Mouse (Mus musculus): ENCODE measurements around the gene Tes.

The Tes gene

GRCm38 (mm10) chr6:17079304-17079703 is 14.4 kb downstream of the Tes start:
- no peak for DNase-seq (ENCODE audit: low spot score in 2 of 2)

- DNase-seq (ENCODE audit: low spot score in 2 of 2), result no peak
Measured at GRCm38 (mm10) chr6:17079826-17080225, 14.9 kb downstream of the Tes start.

- DNase-seq (ENCODE audit: low spot score in 2 of 2), result no peak
Measured at GRCm38 (mm10) chr6:17082238-17082637, 17.3 kb downstream of the Tes start.

GRCm38 (mm10) chr6:17082800-17083199 is 17.9 kb downstream of the Tes start:
- DNase-seq (ENCODE audit: low spot score in 2 of 2), result no peak

GRCm38 (mm10) chr6:17087485-17087884 is 22.5 kb downstream of the Tes start:
- DNase-seq (ENCODE audit: low spot score in 2 of 2), result peak; percentile 51 to 80

DNA sequence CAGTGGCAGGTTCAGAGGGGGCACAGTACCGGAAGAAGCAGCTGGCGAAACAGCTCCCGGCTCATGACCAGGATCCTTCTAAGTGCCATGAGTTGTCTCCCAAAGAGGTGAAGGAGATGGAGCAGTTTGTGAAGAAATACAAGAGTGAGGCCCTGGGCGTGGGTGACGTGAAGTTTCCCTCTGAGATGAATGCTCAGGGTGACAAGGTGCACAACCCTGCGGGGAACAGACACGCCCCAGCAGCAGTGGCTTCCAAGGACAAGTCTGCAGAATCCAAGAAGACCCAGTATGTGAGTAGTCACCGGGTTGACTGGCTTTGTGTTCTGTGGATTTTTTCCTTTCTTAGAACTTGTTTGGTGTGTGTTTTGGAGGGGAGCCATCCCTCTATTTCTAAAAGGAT is 32.4 kb downstream of the Tes start:
- DNase-seq (ENCODE audit: low spot score in 2 of 2), result no peak

- DNase-seq (ENCODE audit: low spot score in 2 of 2), result no peak
Measured at GRCm38 (mm10) chr6:17098559-17098958, 33.6 kb downstream of the Tes start.

DNA sequence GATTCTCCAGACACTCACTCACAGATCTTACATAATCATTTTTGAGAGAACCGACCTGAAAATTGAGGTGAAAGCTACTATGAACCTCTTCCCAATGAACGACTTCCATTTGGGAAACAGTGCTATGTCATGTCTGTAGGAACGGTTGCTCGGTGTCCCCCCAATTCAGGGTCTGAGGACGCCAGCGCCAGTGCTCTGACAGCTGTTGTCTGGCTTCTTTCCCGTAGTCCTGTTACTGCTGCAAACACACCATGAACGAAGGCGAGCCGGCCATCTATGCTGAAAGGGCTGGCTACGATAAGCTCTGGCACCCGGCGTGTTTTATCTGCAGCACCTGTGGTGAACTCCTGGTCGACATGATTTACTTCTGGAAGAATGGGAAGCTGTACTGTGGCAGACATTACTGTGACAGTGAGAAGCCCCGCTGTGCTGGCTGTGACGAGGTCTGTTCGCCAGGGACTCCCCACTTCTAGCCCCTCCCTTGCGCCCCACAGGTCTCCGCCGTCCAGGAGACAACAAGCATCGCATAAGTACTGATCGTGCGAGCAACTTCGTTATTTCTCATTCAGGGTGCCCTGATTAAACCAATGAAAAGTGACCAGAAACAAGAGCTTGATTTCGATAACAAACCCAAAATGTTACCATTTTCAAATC is 34.7 kb downstream of the Tes start:
- DNase-seq (ENCODE audit: low spot score in 2 of 2), result no peak

DNA sequence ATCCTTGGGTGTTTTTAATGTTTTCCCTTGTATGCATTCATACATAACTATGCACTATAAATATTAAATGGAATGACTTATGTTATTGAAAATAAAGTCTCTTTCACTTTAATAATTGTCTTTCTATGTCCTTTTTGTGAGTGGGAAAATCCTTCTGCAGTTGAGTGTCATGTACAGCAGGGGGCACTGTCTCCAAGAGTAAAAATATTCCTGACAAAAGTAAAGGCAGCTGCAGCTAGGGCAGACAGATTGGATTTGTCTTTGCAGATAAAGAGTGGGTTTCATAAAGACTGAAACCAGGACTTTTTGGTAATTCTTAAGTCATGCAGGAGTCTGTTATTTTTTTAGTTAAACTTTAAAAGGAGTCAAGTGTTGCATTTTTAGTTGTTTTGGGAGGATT is 40.8 kb downstream of the Tes start:
- no peak for DNase-seq (ENCODE audit: low spot score in 2 of 2)

DNA sequence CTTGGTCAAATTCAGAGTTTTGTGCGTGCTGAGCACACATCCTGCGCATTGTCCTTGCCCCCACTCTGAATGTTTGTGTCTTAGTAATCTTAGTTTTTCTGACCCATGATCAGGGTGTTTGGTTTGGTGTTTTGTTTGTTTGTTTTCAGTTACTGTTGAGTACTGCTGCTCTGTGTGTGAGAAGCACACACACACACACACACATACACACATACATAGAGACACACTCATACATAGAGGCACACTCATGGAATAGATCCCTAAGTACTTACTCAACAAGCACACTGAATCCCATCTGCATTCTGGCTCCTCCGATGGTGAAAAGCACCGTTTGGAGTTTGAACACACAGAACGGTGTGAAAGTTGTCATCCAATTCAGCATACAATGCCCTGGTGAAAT is 41.5 kb downstream of the Tes start:
- DNase-seq (ENCODE audit: low spot score in 2 of 2), result no peak

DNA sequence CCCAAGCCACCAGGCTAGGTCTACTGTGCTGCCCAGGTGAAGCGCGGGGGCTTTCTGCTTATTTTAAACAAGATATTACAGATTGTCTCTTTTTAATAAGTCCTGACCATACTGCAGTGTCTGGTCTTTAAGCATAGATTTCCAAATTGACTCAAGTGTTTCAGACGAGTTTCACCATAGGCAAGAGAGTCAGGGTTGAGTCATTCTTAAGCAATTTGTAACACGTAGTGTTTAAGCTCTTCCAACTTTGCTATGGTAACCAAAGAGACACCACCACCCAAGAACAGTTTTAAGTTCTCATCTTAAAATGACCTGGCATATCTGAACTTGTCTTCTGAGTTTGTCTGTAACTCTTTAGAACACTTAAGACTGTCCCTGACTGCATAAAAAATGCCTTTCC is 44.3 kb downstream of the Tes start:
- DNase-seq (ENCODE audit: low spot score in 2 of 2), result no peak

DNA sequence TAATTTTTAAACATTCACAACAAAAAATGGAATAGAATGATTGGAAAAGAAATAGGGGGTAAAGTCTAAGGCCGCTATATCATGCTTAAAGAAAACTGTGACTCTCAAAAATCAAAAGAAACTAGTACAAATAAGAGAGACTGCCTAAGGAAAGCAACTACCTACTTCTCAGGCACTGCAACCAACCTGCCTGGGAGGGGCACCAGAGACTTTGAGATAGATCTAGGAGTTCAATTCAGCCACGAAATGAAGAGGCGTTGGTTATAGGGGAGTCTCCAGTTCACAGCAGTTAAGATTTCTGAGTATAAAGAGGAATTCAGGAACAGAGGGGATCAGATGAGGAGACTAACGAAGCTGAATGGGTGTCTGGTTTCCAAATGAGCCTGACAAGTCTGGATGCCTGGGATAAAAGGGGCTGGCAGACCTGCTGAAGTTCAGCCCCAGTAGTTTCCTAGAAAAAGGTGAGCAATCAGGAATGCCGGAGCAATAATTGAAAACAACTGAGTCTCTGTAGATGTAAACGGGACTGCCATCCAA is 45.7 kb downstream of the Tes start:
- no peak for DNase-seq (ENCODE audit: low spot score in 2 of 2)

DNA sequence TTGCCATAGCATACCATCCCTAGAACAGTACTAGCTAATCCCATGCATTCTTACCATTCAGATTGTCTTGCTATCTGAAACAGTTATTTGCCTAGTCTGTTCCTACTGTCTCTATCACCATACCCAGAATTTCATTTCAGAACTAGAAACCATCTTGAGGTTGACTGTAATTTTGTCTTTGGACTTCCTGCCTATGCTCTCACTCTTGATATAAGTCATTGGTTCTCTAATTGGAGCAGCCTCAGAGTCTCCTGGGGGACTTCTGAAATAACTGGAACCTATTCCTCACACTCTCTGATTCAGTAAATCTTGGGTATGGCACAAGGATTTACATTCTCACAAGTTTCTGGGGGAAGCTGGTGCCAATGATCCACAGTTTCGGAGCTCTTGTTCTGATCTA is 47.1 kb downstream of the Tes start:
- DNase-seq (ENCODE audit: low spot score in 2 of 2), result no peak

DNA sequence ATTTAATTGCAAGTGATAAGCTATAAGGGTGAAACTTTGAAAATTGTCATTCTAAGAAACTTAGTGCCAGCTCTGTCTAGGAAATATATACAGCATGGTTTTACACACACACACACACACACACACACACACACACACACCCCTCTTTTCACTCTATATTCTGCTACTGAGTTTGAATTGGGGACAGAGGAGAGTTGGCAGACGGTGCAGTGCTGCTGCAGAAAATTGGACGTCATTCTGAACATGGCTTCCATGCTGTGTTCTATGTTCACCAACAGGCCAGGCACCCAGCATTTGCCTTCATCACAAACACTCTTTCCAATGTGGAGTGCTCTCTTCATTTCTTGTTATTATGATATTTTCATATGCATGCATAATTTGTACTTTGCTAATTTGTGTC is 48.0 kb downstream of the Tes start:
- no peak for DNase-seq (ENCODE audit: low spot score in 2 of 2)

GRCm38 (mm10) chr6:17114588-17114987 is 49.6 kb downstream of the Tes start:
- no peak for DNase-seq (ENCODE audit: low spot score in 2 of 2)

- DNase-seq (ENCODE audit: low spot score in 2 of 2), result no peak
Measured at GRCm38 (mm10) chr6:17115046-17115790, 50.3 kb downstream of the Tes start.

- DNase-seq (ENCODE audit: low spot score in 2 of 2), result no peak
Measured at GRCm38 (mm10) chr6:17119521-17120232, 54.7 kb downstream of the Tes start.

DNA sequence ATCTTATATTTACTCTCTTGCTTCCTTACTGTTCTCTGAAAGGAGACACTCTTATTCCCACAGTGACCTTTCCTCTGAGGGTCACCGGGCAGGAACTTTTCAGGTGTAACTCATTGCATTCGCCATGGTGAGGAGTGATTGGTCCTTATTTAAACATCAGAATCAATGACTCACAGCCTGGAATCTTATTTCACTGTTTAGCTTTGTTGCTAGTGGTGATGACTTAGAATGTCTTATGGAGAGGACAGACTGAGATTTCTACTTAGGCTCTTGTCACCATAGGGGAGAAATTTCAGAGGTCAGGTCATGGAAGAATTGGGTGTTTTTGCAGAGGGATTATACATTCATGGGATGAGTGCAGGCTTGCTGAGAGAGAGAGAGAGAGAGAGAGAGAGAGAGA is 75.1 kb downstream of the Tes start:
- DNase-seq (ENCODE audit: low spot score in 2 of 2), result no peak

GRCm38 (mm10) chr6:17142577-17143359 is 77.8 kb downstream of the Tes start:
- no peak for DNase-seq (ENCODE audit: low spot score in 2 of 2)

GRCm38 (mm10) chr6:17151071-17151715 is 86.2 kb downstream of the Tes start:
- no peak for DNase-seq (ENCODE audit: low spot score in 2 of 2)

GRCm38 (mm10) chr6:17152551-17152950 is 87.6 kb downstream of the Tes start:
- no peak for DNase-seq (ENCODE audit: low spot score in 2 of 2)
